Mouse (Mus musculus) MEL (cell line): ENCODE measurements around the gene Orc4. TPM values are rescaled to one million over a fixed set of nuclear protein-coding genes. Genes with fewer than 3 reads are reported as not detected.

Source experiments
- DNase-seq: peaks from one replicate; pipeline ENCODE4 v3.0.0; 2011; ENCODE audit warnings: low read depth, low spot score
- H3K27ac ChIP-seq: 2 replicates; pipeline ENCODE4 v1.5.1; 2012; ENCODE audit warnings: low read depth, mild to moderate bottlenecking, control low read depth, low read length, moderate library complexity; ENCODE audit not compliant: control insufficient read depth
- H3K27me3 ChIP-seq, 2 experiments: fragments of 150-350 bp in 1 of 2; sonication (generic) in 1 of 2; 2 replicates each; pipeline ENCODE4 v1.6.1; 2012; ENCODE audit warnings: low read length in 2 of 2, mild to moderate bottlenecking in 2 of 2, improper control_type of control experiment in 1 of 2, moderate library complexity in 1 of 2; ENCODE audit not compliant: insufficient read depth in 2 of 2, control insufficient read depth in 1 of 2
- H3K36me3 ChIP-seq, 2 experiments: 2 replicates each; pipeline ENCODE4 v1.6.1; 2012 to 2014; ENCODE audit warnings: low read length in 2 of 2, improper control_type of control experiment in 1 of 2, inconsistent platforms in 1 of 2, mild to moderate bottlenecking in 1 of 2; ENCODE audit not compliant: insufficient read depth in 2 of 2, control insufficient read depth in 1 of 2
- H3K4me1 ChIP-seq, 2 experiments: fragments of 150-350 bp in 1 of 2; sonication (generic) in 1 of 2; 2 replicates each; pipeline ENCODE4 v1.6.1; 2012; ENCODE audit warnings: low read length in 2 of 2, improper control_type of control experiment in 1 of 2, mild to moderate bottlenecking in 1 of 2; ENCODE audit not compliant: insufficient read depth in 2 of 2, control insufficient read depth in 1 of 2
- H3K4me3 ChIP-seq, 2 experiments: fragments of 150-350 bp in 1 of 2; sonication (generic) in 1 of 2; 2 replicates each; pipeline ENCODE4 v1.5.1; 2012; ENCODE audit warnings: low read depth in 2 of 2, low read length in 2 of 2, mild to moderate bottlenecking in 2 of 2, moderate library complexity in 2 of 2, control low read depth in 1 of 2, improper control_type of control experiment in 1 of 2; ENCODE audit not compliant: control insufficient read depth in 1 of 2, insufficient read depth in 1 of 2
- H3K79me2 ChIP-seq: 2 replicates; pipeline ENCODE4 v1.6.1; 2012; ENCODE audit warnings: mild to moderate bottlenecking, low read length, moderate library complexity; ENCODE audit not compliant: control insufficient read depth, poor library complexity, insufficient read depth
- H3K9ac ChIP-seq: 2 replicates; pipeline ENCODE4 v1.6.1; 2012; ENCODE audit warnings: low read depth, mild to moderate bottlenecking, control low read depth, low read length, moderate library complexity; ENCODE audit not compliant: control insufficient read depth, poor library complexity, severe bottlenecking
- H3K9me3 ChIP-seq: fragments of 150-350 bp; sonication (generic); replicated peaks from 2 replicates; pipeline ENCODE4 v1.6.1; 2012; ENCODE audit warnings: mild to moderate bottlenecking, low read length, improper control_type of control experiment, moderate library complexity; ENCODE audit not compliant: insufficient read depth
- BHLHE40 ChIP-seq: IDR thresholded peaks from 2 replicates; pipeline ENCODE4 v1.6.1; 2012; ENCODE audit warnings: low read depth, mild to moderate bottlenecking, inconsistent platforms, low read length, improper control_type of control experiment, borderline replicate concordance
- ELF1 ChIP-seq: IDR thresholded peaks from 2 replicates; pipeline ENCODE4 v1.6.1; 2014; ENCODE audit warnings: low read depth, mild to moderate bottlenecking, inconsistent platforms, low read length, improper control_type of control experiment, moderate library complexity
- EP300 ChIP-seq, 2 experiments: IDR thresholded peaks; 2 replicates each; pipeline ENCODE4 v1.6.1; 2011; ENCODE audit warnings: improper control_type of control experiment in 2 of 2, low read length in 2 of 2, low read depth in 1 of 2, mild to moderate bottlenecking in 1 of 2
- ETS1 ChIP-seq: IDR thresholded peaks from 2 replicates; pipeline ENCODE4 v1.6.1; 2012; ENCODE audit warnings: low read depth, mild to moderate bottlenecking, inconsistent platforms, low read length, improper control_type of control experiment, moderate library complexity
- GATA1 ChIP-seq: IDR thresholded peaks from 2 replicates; pipeline ENCODE4 v1.6.1; 2011; ENCODE audit warnings: low read depth, low read length, improper control_type of control experiment
- HCFC1 ChIP-seq: IDR thresholded peaks from 2 replicates; pipeline ENCODE4 v1.6.1; 2012; ENCODE audit warnings: low read depth, mild to moderate bottlenecking, inconsistent platforms, low read length, improper control_type of control experiment, moderate library complexity
- MAX ChIP-seq: IDR thresholded peaks from 2 replicates; pipeline ENCODE4 v1.6.1; 2011; ENCODE audit warnings: low read length, improper control_type of control experiment
- MAZ ChIP-seq: IDR thresholded peaks from 2 replicates; pipeline ENCODE4 v1.6.1; 2012; ENCODE audit warnings: low read depth, mild to moderate bottlenecking, inconsistent platforms, low read length, improper control_type of control experiment
- MEF2A ChIP-seq: IDR thresholded peaks from 2 replicates; pipeline ENCODE4 v1.6.1; 2014; ENCODE audit warnings: low read depth, mild to moderate bottlenecking, inconsistent platforms, low read length, improper control_type of control experiment; ENCODE audit not compliant: poor library complexity, insufficient replicate concordance, severe bottlenecking; ENCODE audit errors: extremely low read depth
- MXI1 ChIP-seq: IDR thresholded peaks from 2 replicates; pipeline ENCODE4 v1.6.1; 2011; ENCODE audit warnings: mild to moderate bottlenecking, low read depth, low read length, improper control_type of control experiment
- MYB ChIP-seq: IDR thresholded peaks from 2 replicates; pipeline ENCODE4 v1.6.1; 2011; ENCODE audit warnings: mild to moderate bottlenecking, low read depth, low read length, improper control_type of control experiment
- POLR2A ChIP-seq, 2 experiments: IDR thresholded peaks; 2 replicates each; pipeline ENCODE4 v1.6.1; 2011 to 2012; ENCODE audit warnings: low read length in 2 of 2, mild to moderate bottlenecking in 2 of 2, control low read depth in 1 of 2, improper control_type of control experiment in 1 of 2, low read depth in 1 of 2, moderate library complexity in 1 of 2; ENCODE audit not compliant: control insufficient read depth in 1 of 2, insufficient read depth in 1 of 2, poor library complexity in 1 of 2
- POLR2AphosphoS2 ChIP-seq: IDR thresholded peaks from 2 replicates; pipeline ENCODE4 v1.6.1; 2011; ENCODE audit warnings: low read length, improper control_type of control experiment
- POLR2AphosphoS5 ChIP-seq: IDR thresholded peaks from 2 replicates; pipeline ENCODE4 v1.6.1; 2012; ENCODE audit warnings: low read depth, borderline replicate concordance, mild to moderate bottlenecking, inconsistent platforms, low read length, moderate library complexity, mixed read lengths
- SIN3A ChIP-seq: IDR thresholded peaks from 2 replicates; pipeline ENCODE4 v1.6.1; 2012; ENCODE audit warnings: low read length, improper control_type of control experiment, inconsistent platforms
- TAL1 ChIP-seq: IDR thresholded peaks from 2 replicates; pipeline ENCODE4 v1.6.1; 2012; ENCODE audit warnings: mild to moderate bottlenecking, inconsistent platforms, low read length, moderate library complexity, mixed read lengths
- TBP ChIP-seq: IDR thresholded peaks from 2 replicates; pipeline ENCODE4 v1.8.0; 2011; ENCODE audit warnings: low read depth, low read length, improper control_type of control experiment
- TCF12 ChIP-seq: IDR thresholded peaks from 2 replicates; pipeline ENCODE4 v1.6.1; 2014; ENCODE audit warnings: low read depth, mild to moderate bottlenecking, inconsistent platforms, low read length, improper control_type of control experiment, moderate library complexity
- ZC3H11A ChIP-seq: IDR thresholded peaks from 2 replicates; pipeline ENCODE4 v1.6.1; 2012; ENCODE audit warnings: low read depth, mild to moderate bottlenecking, inconsistent platforms, low read length, improper control_type of control experiment
- ZNF384 ChIP-seq: IDR thresholded peaks from 2 replicates; pipeline ENCODE4 v1.6.1; 2012; ENCODE audit warnings: low read depth, mild to moderate bottlenecking, inconsistent platforms, low read length, improper control_type of control experiment
- polyA plus RNA-seq, 2 experiments: library from polyadenylated mRNA; stranded (reverse) in 1 of 2; unstranded in 1 of 2; fragments of >175 nt in 1 of 2; fragments of >200 nt in 1 of 2; gene quantifications; 2 replicates each; pipeline versions ENCODE4 v1.2.1 to v1.2.4; 2012; ENCODE audit warnings: low replicate concordance in 2 of 2, low read depth in 1 of 2; ENCODE audit not compliant: insufficient read length in 2 of 2, insufficient read depth in 1 of 2, missing spikeins in 1 of 2
- total RNA-seq: library from RNA; depleted of rRNA; stranded (reverse); fragments of 300-350 nt; gene quantifications from 2 replicates; pipeline ENCODE4 v1.2.3, GENCODE M21; 2012

Orc4 gene
- total and polyA plus RNA-seq, 3 experiments: 42.2 to 362 (median 44.8) TPM

DNA sequence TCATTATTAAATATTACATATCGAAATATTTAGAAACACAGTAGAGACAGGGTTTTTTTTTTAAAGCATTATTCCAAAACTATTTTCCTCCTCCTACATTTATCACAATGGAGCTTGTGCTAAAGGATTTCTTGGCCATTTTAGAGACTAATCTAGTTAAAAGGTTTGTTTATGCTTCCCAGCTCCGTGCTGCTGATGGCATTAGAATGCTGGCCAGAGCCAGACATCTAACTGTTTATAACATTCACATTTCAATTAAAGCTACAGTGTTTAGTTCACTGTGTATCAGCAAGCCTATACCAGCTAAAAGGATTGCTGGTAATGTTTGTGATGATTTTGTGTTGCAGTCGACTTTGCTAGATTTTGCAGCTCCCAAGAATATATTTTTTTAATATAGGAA lies 6.5 kb upstream of the Orc4 start:
- H3K4me3 ChIP-seq: peak overlapping the region in 1 of 2 experiments; percentile 50; a peak in 2 of 4 replicates
- H3K27me3 ChIP-seq: no peaks in the 10 kb centered on the region
- H3K4me1 ChIP-seq: peaks cover 0 to 26% of the 10 kb centered on the region in 2 experiments; a peak in 3 of 4 replicates
- H3K27ac ChIP-seq: no peak overlapping the region
- TF ChIP-seq POLR2AphosphoS5: no peak
- no peak for TF ChIP-seq MEF2A
- no peak for TF ChIP-seq MXI1
- no peak for TF ChIP-seq BHLHE40
- no peak for TF ChIP-seq POLR2AphosphoS2
- TF ChIP-seq ETS1: no peak
- TF ChIP-seq ELF1: no peak
- TF ChIP-seq, all 39 proteins: peak for 0
- peak; percentile 15 for DNase-seq
- peaks cover 0 to 23% of the 10 kb centered on the region in 2 experiments; a peak in 2 of 4 replicates for H3K36me3 ChIP-seq
- peak overlapping the region; percentile 55 for H3K9ac ChIP-seq
- no peaks in the 10 kb centered on the region for H3K9me3 ChIP-seq
- peaks cover 12% of the 10 kb centered on the region for H3K79me2 ChIP-seq

DNA sequence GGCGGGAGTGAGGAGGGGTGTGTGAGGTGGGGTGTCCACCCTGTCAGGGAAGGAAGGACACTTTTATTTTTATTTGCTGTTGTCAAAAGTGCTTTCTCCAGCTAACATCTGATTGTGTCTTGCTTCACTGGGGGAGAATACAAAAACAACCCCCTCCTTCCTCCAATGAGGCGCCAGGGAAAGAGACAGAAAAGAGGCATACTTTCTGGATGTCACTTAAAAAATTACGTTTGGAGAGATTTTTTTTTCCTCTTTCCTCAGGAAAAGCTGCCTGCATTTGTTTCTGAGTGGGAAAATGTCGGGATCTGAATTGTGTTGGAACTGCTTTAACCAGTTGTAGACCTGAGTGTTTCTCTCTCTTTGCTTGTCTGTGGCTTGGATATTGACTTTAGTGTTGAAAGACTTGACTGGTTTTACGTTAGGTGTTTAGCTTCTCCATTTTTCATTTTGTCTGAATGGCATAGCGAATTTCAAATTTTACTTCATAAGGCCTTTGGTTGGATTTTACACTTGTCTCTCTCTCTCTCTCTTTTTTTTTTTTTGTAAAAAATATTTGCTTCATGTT lies 321 bp upstream of the Orc4 start:
- Histone ChIP-seq H3K27me3 (no peaks in the 10 kb centered on the region), H3K4me1 (peaks cover 0 to 23% of the 10 kb centered on the region in 2 experiments; a peak in 3 of 4 replicates), H3K4me3 (peak overlapping the region; percentile 88 to 98), H3K9ac (peak overlapping the region; percentile 97), H3K27ac (peak overlapping the region; percentile 85), H3K79me2 (peaks cover 43% of the 10 kb centered on the region), H3K9me3 (no peaks in the 10 kb centered on the region), H3K36me3 (peaks cover 5 to 33% of the 10 kb centered on the region in 2 experiments; a peak in 3 of 4 replicates)
- TF ChIP-seq ZNF384: no peak
- no peak for TF ChIP-seq ZC3H11A
- no peak for TF ChIP-seq ELF1
- no peak for TF ChIP-seq TBP
- TF ChIP-seq MAX: no peak
- TF ChIP-seq ETS1: no peak
- no peak for TF ChIP-seq MEF2A
- no peak for TF ChIP-seq HCFC1
- TF ChIP-seq TAL1: no peak
- peak; percentile 60 for TF ChIP-seq SIN3A
- TF ChIP-seq POLR2AphosphoS5: no peak
- no peak for TF ChIP-seq MYB
- TF ChIP-seq MAZ: peak; percentile 21; the same call in 1 of the 2 replicates
- TF ChIP-seq MXI1: peak; percentile 18; the same call in 1 of the 2 replicates
- TF ChIP-seq POLR2A (IDR thresholded peaks at IDR 0.05; ENCODE audit: control insufficient read depth in 1 of 2, insufficient read depth in 1 of 2, low read depth in 1 of 2, low read length in 2 of 2, poor library complexity in 1 of 2): no peak
- TF ChIP-seq GATA1: no peak
- TF ChIP-seq EP300 (IDR thresholded peaks at IDR 0.05; ENCODE audit: low read depth in 1 of 2, low read length in 2 of 2): no peak
- TF ChIP-seq TCF12: no peak
- peak; percentile 72 for DNase-seq
